Mouse (Mus musculus) embryonic facial prominence, embryonic 15.5 days (tissue): Measurements from ENCODE around the gene Tvp23a. TPM values are rescaled to one million over a fixed set of nuclear protein-coding genes. Genes with fewer than 3 reads are reported as not detected.
A peak's percentile ranks its signal among the peaks of the same experiment; 100 is the strongest.

ENCODE experiments used
- ATAC-seq: fragments of 200-750 bp; cut with Nextera tagmentation; 2 replicates; pipeline ENCODE4 v1.8.0; 2017; ENCODE audit warnings: low read depth, moderate TSS enrichment; ENCODE audit not compliant: insufficient number of reproducible peaks, low FRiP score, low TSS enrichment
- H3K27ac ChIP-seq: fragments of 300-500 bp; sonication (generic); replicated peaks from 2 replicates; pipeline ENCODE4 v1.5.1; 2015; ENCODE audit warnings: mild to moderate bottlenecking, inconsistent platforms
- H3K27me3 ChIP-seq: fragments of 300-500 bp; sonication (generic); 2 replicates; pipeline ENCODE4 v1.6.1; 2015; ENCODE audit warnings: inconsistent platforms
- H3K36me3 ChIP-seq: fragments of 300-500 bp; sonication (generic); 2 replicates; pipeline ENCODE4 v1.6.1; 2015; ENCODE audit warnings: mild to moderate bottlenecking, inconsistent platforms
- H3K4me1 ChIP-seq: fragments of 300-500 bp; sonication (generic); 2 replicates; pipeline ENCODE4 v1.6.1; 2015; ENCODE audit warnings: inconsistent platforms
- H3K4me2 ChIP-seq: fragments of 300-500 bp; sonication (generic); replicated peaks from 2 replicates; pipeline ENCODE4 v1.6.1; 2015; ENCODE audit warnings: mild to moderate bottlenecking, inconsistent platforms
- H3K4me3 ChIP-seq: fragments of 300-500 bp; sonication (generic); replicated peaks from 2 replicates; pipeline ENCODE4 v1.5.1; 2015; ENCODE audit warnings: mild to moderate bottlenecking, inconsistent platforms
- H3K9ac ChIP-seq: fragments of 300-500 bp; sonication (generic); 2 replicates; pipeline ENCODE4 v1.6.1; 2015; ENCODE audit warnings: inconsistent platforms
- H3K9me3 ChIP-seq: fragments of 300-500 bp; sonication (generic); replicated peaks from 2 replicates; pipeline ENCODE4 v1.6.1; 2016; ENCODE audit warnings: inconsistent platforms
- WGBS: fragments of 180-500 bp; shearing (Covaris S2); methylation state at CpG from one replicate; pipeline ENCODE4 v1.1.7; 2015; 5-methylcytosine and 5-hydroxymethylcytosine counted together
- polyA plus RNA-seq: library from polyadenylated mRNA; unstranded; fragments of >200 nt; fragmentation: Nextera tagmentation; extraction: Ambion mirVana; gene quantifications from 2 replicates; pipeline ENCODE4 v1.2.1, GENCODE M21; 2015

Gene Tvp23a
- 13.8 and 17.5 TPM in 2 replicates for polyA plus RNA-seq

DNA sequence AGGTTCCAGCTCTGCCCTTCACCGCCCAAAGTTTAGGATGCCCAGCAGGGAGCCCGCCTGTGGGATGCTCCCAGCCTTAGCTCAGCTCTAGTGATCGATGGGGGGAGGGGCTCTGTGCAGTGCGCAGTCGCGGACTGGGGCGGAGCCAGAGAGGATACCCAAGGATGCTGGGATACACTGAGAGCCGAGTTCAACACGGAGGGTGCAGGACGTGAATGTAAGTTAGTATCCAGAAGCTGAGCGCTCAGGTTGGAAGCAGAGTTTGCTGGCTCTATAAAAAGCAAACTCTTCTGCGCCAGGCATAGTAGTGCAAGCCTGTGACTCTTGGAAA lies at the start of gene Tvp23a:
Gene Tvp23a (minus strand): TSS at position 99 of the 331 bp plus-strand sequence.
- peaks cover 17% of the 10 kb centered on the region for H3K4me1 ChIP-seq
- H3K9ac ChIP-seq: peak within 1 kb of the TSS; percentile 43
- H3K9me3 ChIP-seq: no peaks in the 10 kb centered on the region
- WGBS: 4% methylated on average over 12 of the region's 12 CpGs
- ATAC-seq: peak; percentile 93
- H3K27ac ChIP-seq: 0 out of 2 replicates have a peak within 1 kb of the TSS, but pooled peaks have one; percentile 49
- peak within 1 kb of the TSS; percentile 80 for H3K4me2 ChIP-seq
- H3K36me3 ChIP-seq: no peaks in the 10 kb centered on the region
- H3K4me3 ChIP-seq: peak within 1 kb of the TSS; percentile 53
- H3K27me3 ChIP-seq: no peaks in the 10 kb centered on the region

- Histone ChIP-seq H3K4me3 (no peak overlapping the region), H3K4me2 (no peak overlapping the region), H3K4me1 (no peaks in the 10 kb centered on the region), H3K27me3 (no peaks in the 10 kb centered on the region), H3K9ac (no peak overlapping the region), H3K36me3 (no peaks in the 10 kb centered on the region), H3K27ac (no peak overlapping the region), H3K9me3 (no peaks in the 10 kb centered on the region)
- 72% methylated on average over 2 of the region's 2 CpGs for WGBS
- no peak for ATAC-seq
Observed at GRCm38 (mm10) chr16:10495824-10496298, 48.7 kb upstream of the Tvp23a start.

DNA sequence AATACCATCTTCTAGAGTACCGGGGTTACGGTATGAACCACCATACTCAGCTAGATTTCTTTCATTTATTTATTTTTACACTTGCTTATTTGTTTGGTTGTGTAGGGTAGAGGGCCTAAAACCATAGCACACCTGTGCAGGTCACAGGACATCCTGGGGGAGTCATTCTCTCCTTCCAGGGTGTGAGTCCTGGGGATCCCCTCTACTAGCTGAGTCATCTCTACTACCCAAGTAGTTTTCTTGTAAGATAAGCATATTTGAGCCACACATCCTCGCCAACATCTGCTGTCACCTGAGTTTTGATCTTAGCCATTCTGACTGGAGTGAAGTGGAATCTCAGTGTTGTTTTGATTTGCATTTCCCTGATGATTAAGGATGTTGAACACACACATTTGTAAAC lies 45.4 kb upstream of the Tvp23a start:
- ATAC-seq: no peak
- Histone ChIP-seq H3K27me3 (peaks cover 20% of the 10 kb centered on the region), H3K27ac (no peak overlapping the region), H3K36me3 (no peaks in the 10 kb centered on the region), H3K4me1 (peaks cover 5% of the 10 kb centered on the region; the same call in 1 of the 2 replicates), H3K9me3 (no peaks in the 10 kb centered on the region), H3K9ac (no peak overlapping the region), H3K4me2 (no peak overlapping the region), H3K4me3 (no peak overlapping the region)
- 87% methylated on average over 3 of the region's 3 CpGs for WGBS

- Histone ChIP-seq H3K36me3 (no peaks in the 10 kb centered on the region), H3K9ac (no peak overlapping the region), H3K27ac (no peak overlapping the region), H3K27me3 (peaks cover 20% of the 10 kb centered on the region), H3K4me1 (peaks cover 5% of the 10 kb centered on the region; the same call in 1 of the 2 replicates), H3K9me3 (no peaks in the 10 kb centered on the region), H3K4me2 (no peak overlapping the region), H3K4me3 (no peak overlapping the region)
- 88% methylated on average over 4 of the region's 4 CpGs for WGBS
- no peak for ATAC-seq
Observed at GRCm38 (mm10) chr16:10491716-10492115, 44.6 kb upstream of the Tvp23a start.

DNA sequence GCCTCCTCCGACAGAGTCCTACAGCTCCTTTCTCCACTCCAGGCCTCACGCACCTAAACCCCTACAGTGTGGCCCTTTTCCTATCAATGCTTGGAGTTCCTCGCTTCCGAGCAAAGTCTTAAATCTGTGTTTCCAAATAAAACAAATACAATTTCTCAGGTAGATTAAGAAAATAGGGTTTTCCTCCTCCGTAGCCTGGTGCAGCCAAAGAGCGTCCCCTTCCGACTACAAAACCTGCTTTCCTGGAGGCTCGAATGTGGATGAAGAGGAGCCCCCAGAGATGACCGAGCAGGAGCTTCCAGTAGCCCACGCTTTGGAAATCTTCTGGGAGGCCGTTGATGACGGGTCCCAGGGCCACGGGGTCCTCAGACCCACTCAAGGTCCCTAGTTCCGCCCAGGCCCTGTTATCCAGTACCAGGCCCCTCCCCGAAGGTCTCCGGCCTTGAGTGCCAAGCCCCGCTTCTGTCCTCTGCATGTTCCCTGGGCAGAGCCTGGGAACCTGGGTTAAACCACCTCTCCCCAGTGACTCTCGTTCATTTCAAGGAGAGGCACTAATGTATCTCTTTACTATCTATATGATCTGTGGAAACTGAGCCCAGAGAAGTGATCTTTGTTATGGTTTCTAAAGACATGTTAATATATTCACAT lies 43.5 kb upstream of the Tvp23a start:
- no peak overlapping the region for H3K9ac ChIP-seq
- H3K4me1 ChIP-seq: peaks cover 5% of the 10 kb centered on the region; the same call in 1 of the 2 replicates
- no peak overlapping the region for H3K4me3 ChIP-seq
- H3K9me3 ChIP-seq: no peaks in the 10 kb centered on the region
- H3K27ac ChIP-seq: no peak overlapping the region
- H3K27me3 ChIP-seq: peaks cover 20% of the 10 kb centered on the region
- 82% methylated on average over 18 of the region's 18 CpGs for WGBS
- H3K4me2 ChIP-seq: no peak overlapping the region
- no peaks in the 10 kb centered on the region for H3K36me3 ChIP-seq
- ATAC-seq: no peak

GRCm38 (mm10) chr16:10489904-10490457 lies 42.8 kb upstream of the Tvp23a start:
- Histone ChIP-seq H3K27me3 (peaks cover 20% of the 10 kb centered on the region), H3K36me3 (no peaks in the 10 kb centered on the region), H3K9ac (no peak overlapping the region), H3K4me2 (peak overlapping the region; percentile 47), H3K9me3 (no peaks in the 10 kb centered on the region), H3K4me3 (peak overlapping the region; percentile 22), H3K27ac (no peak overlapping the region), H3K4me1 (peaks cover 5% of the 10 kb centered on the region; the same call in 1 of the 2 replicates)
- ATAC-seq: no peak
- whole genome bisulfite sequencing: 15% methylated on average over 13 of the region's 14 CpGs

DNA sequence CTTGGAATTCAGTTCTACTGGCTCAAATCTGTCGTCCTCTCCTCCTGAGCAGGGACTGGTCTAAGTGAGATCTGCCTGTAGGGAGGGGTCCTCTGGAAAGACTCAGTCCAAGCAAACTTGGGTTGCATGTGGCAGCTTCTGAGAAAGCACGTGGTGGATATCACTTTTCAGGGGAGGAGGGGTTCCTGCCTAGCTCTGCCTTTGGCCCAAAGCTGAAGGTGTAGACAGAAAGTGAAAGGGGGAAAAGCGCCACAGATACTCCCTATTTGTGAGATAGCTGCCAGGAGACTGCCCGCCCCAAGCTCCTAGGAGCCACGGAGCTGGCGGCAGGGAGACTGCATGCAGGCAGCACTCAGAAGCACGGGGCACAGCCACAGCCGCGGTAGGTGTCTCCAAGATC lies 42.3 kb upstream of the Tvp23a start:
- ATAC-seq: no peak
- peaks cover 5% of the 10 kb centered on the region; the same call in 1 of the 2 replicates for H3K4me1 ChIP-seq
- H3K4me3 ChIP-seq: peak overlapping the region; percentile 22
- no peaks in the 10 kb centered on the region for H3K9me3 ChIP-seq
- no peak overlapping the region for H3K27ac ChIP-seq
- H3K9ac ChIP-seq: no peak overlapping the region
- H3K36me3 ChIP-seq: no peaks in the 10 kb centered on the region
- WGBS: 4% methylated on average over 9 of the region's 9 CpGs
- H3K27me3 ChIP-seq: peaks cover 20% of the 10 kb centered on the region
- peak overlapping the region; percentile 47 for H3K4me2 ChIP-seq

DNA sequence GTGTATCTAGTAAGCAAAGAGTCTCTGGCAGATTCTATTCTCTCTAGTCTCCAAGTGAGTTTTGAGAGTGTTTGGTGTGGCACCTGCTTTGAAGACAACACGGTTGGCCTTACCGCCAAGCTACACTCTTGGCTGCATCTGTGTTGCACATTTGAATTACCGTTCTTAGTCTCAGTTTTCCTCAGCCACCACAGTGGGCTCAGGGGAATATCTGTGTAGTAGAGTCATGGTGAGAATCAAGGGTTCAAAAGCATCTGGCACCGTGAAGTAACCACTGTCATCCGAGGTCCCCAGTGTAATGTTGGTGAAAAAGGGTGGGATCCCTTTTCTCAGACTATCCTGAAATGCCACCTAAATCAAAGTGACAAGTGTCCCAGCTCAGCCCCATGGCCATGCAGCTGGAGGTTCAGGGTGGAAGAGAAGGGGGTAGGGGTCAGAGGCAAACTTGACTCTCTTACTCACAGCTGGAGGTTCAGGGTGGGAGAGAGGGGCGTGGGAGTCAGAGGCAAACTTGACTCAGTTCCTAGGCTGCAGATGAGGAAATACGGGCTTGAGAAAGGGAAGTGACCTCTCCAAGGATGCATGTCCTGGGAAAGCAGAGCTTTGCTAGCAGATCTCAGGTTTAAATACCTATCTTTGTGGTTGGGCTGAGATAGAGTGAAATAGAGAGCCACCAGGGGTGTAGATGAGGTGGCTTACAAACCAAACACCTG lies 41.8 kb upstream of the Tvp23a start:
- no peak overlapping the region for H3K4me2 ChIP-seq
- H3K4me1 ChIP-seq: peaks cover 5% of the 10 kb centered on the region; the same call in 1 of the 2 replicates
- H3K9me3 ChIP-seq: no peaks in the 10 kb centered on the region
- H3K27ac ChIP-seq: no peak overlapping the region
- H3K9ac ChIP-seq: no peak overlapping the region
- 68% methylated on average over 7 of the region's 7 CpGs for WGBS
- no peaks in the 10 kb centered on the region for H3K36me3 ChIP-seq
- H3K4me3 ChIP-seq: no peak overlapping the region
- peaks cover 20% of the 10 kb centered on the region for H3K27me3 ChIP-seq
- no peak for ATAC-seq

DNA sequence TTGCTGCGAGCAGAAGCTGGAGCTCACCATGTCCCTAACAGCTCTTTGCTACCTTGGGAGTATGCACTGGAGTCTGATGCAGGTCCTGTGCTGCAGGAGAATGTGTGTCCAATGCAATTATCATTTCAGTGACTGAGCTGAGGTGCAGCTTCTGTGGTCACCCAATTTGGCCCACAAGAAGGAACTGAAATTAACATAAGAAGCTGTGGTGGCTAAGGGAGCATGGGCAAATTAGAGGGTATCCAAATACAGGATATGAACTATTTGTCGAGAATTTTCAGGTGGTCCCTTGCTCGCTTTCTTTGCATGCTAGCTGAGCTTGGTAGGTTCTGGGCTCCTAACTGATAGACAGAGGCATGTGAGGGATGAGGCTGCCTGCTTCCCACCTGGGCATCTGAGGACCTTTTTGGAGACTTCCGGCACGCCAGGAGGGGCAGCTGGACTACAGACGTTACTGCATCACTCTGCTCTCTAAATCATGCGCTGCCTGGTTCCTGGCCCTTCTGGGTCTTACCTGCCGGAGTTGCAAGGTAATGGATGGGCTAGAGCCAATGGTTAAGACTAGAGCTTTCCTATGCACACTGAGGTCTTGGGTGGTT lies 40.8 kb upstream of the Tvp23a start:
- Histone ChIP-seq H3K27ac (no peak overlapping the region), H3K27me3 (peaks cover 20% of the 10 kb centered on the region), H3K9me3 (no peaks in the 10 kb centered on the region), H3K4me2 (no peak overlapping the region), H3K36me3 (no peaks in the 10 kb centered on the region), H3K4me3 (no peak overlapping the region), H3K4me1 (peaks cover 5% of the 10 kb centered on the region; the same call in 1 of the 2 replicates), H3K9ac (no peak overlapping the region)
- ATAC-seq: no peak
- WGBS: 87% methylated on average over 8 of the region's 8 CpGs

- Histone ChIP-seq H3K4me3 (no peak overlapping the region), H3K36me3 (no peaks in the 10 kb centered on the region), H3K9me3 (no peaks in the 10 kb centered on the region), H3K27ac (no peak overlapping the region), H3K4me1 (peaks cover 5% of the 10 kb centered on the region; the same call in 1 of the 2 replicates), H3K4me2 (no peak overlapping the region), H3K27me3 (peaks cover 20% of the 10 kb centered on the region), H3K9ac (no peak overlapping the region)
- ATAC-seq: no peak
- WGBS: 43% methylated on average over 3 of the region's 3 CpGs
Observed at GRCm38 (mm10) chr16:10486993-10487392, 39.8 kb upstream of the Tvp23a start.

DNA sequence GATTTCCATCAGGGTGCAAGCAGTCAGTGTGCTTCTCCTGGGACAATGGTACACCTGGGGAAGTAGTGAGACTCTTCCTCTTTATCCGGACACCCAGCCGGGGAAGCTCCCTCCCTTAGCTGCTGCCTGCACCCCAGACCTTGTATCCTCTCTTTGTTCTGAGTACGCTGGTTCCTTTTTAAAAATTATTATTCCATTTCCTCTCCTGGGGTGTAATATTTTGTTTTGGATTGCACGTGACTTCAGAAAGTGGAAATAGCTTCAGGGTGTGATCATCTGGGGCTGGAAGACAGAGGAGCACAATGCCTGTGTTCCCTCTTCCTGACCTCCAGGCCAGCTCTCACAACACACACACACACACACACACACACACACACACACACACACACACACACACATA lies 35.2 kb upstream of the Tvp23a start:
- no peak overlapping the region for H3K4me2 ChIP-seq
- ATAC-seq: no peak
- H3K4me1 ChIP-seq: no peaks in the 10 kb centered on the region
- no peak overlapping the region for H3K27ac ChIP-seq
- WGBS: 44% methylated on average over 4 of the region's 4 CpGs
- H3K36me3 ChIP-seq: no peaks in the 10 kb centered on the region
- H3K27me3 ChIP-seq: no peaks in the 10 kb centered on the region
- no peak overlapping the region for H3K9ac ChIP-seq
- H3K9me3 ChIP-seq: no peaks in the 10 kb centered on the region
- H3K4me3 ChIP-seq: no peak overlapping the region
